Mouse (Mus musculus) Muller cell, postnatal 12 days (primary cell): ENCODE measurements around the gene Slc16a11.

ENCODE experiments used
- DNase-seq: peaks from one replicate; pipeline ENCODE4 v3.0.0-alpha.2; 2015; ENCODE audit errors: inconsistent ontology term

Gene Slc16a11

GRCm38 (mm10) chr11:70251853-70252252 lies 39.3 kb downstream of the Slc16a11 start:
- DNase-seq: no peak

- DNase-seq: no peak
These were observed 41.8 kb downstream of the Slc16a11 start for GRCm38 (mm10) chr11:70254337-70254736.

GRCm38 (mm10) chr11:70254931-70255531 lies 42.5 kb downstream of the Slc16a11 start, which contains the start of gene Alox12:
Alox12 (minus strand) TSS chr11:70255353.
- DNase-seq: peak; percentile 60

GRCm38 (mm10) chr11:70259035-70259434 lies 46.5 kb downstream of the Slc16a11 start:
- DNase-seq: peak; percentile 75

GRCm38 (mm10) chr11:70265252-70265651 lies 52.7 kb downstream of the Slc16a11 start:
- DNase-seq: no peak

GRCm38 (mm10) chr11:70265819-70266218 lies 53.3 kb downstream of the Slc16a11 start:
- DNase-seq: no peak
